Mouse (Mus musculus) thymus, postnatal 36 days (tissue): Measurements from ENCODE around the gene Orai2.
A peak's percentile ranks its signal among the peaks of the same experiment; 100 is the strongest.
"Not testable (repeated sequence)": the region's sequence is repeated elsewhere in the genome, so short reads cannot be mapped to it uniquely, and the experiment has no call there.

Experiments
- DNase-seq, 2 experiments: peaks; one replicate each; pipeline ENCODE4 v3.0.0; 2022; ENCODE audit warnings: mixed read lengths in 2 of 2

Gene Orai2

GRCm38 (mm10) chr5:136172939-136173338 is 2.4 kb upstream of the Orai2 start:
- DNase-seq = no peak

GRCm38 (mm10) chr5:136171363-136172341 is 1.1 kb upstream of the Orai2 start:
- peak; percentile 44 to 53 for DNase-seq

GRCm38 (mm10) chr5:136169626-136170511 is 644 bp downstream of the Orai2 start:
- DNase-seq = peak; percentile 68 to 80

- peak in 1 of 2 experiments; percentile 25 for DNase-seq
These were observed 2.4 kb downstream of the Orai2 start for GRCm38 (mm10) chr5:136168071-136168470.

- DNase-seq = no peak
These were observed 3.2 kb downstream of the Orai2 start for GRCm38 (mm10) chr5:136167296-136167695.

GRCm38 (mm10) chr5:136165246-136165645 is 5.3 kb downstream of the Orai2 start:
- no peak for DNase-seq

- no peak for DNase-seq
These were observed 6.6 kb downstream of the Orai2 start for GRCm38 (mm10) chr5:136163807-136164474.

GRCm38 (mm10) chr5:136160084-136160483 is 10.4 kb downstream of the Orai2 start:
- DNase-seq = not testable (repeated sequence)

- DNase-seq = peak in 1 of 2 experiments; percentile 22
These were observed 15.1 kb downstream of the Orai2 start for GRCm38 (mm10) chr5:136155399-136155798.

GRCm38 (mm10) chr5:136152365-136152764 is 18.1 kb downstream of the Orai2 start:
- no peak for DNase-seq

GRCm38 (mm10) chr5:136149134-136149576 is 21.4 kb downstream of the Orai2 start:
- DNase-seq = peak; percentile 66 to 72

GRCm38 (mm10) chr5:136147704-136148103 is 22.8 kb downstream of the Orai2 start:
- DNase-seq = peak in 1 of 2 experiments; percentile 44

GRCm38 (mm10) chr5:136146936-136147335 is 23.6 kb downstream of the Orai2 start:
- DNase-seq = peak; percentile 72 to 80

- no peak for DNase-seq
These were observed 25.7 kb downstream of the Orai2 start for GRCm38 (mm10) chr5:136144606-136145430.

- no peak for DNase-seq
These were observed 27.3 kb downstream of the Orai2 start for GRCm38 (mm10) chr5:136143161-136143755.

- DNase-seq = no peak
These were observed 27.8 kb downstream of the Orai2 start for GRCm38 (mm10) chr5:136142746-136143145.

- no peak for DNase-seq
These were observed 30.4 kb downstream of the Orai2 start for GRCm38 (mm10) chr5:136140057-136140482.

GRCm38 (mm10) chr5:136139393-136139792 is 31.1 kb downstream of the Orai2 start:
- DNase-seq = no peak

GRCm38 (mm10) chr5:136137658-136138274 is 32.7 kb downstream of the Orai2 start:
- peak; percentile 69 to 70 for DNase-seq

- DNase-seq = no peak
These were observed 34.1 kb downstream of the Orai2 start for GRCm38 (mm10) chr5:136136292-136136990.
